Mouse (Mus musculus) bone marrow, adult 2 months (tissue): Measurements from ENCODE around the gene Dennd1c.

Experiments
- CTCF ChIP-seq: fragments of 200-500 bp; IDR thresholded peaks from 2 replicates; pipeline ENCODE4 v1.5.1; 2011; ENCODE audit warnings: low read length, control low read depth; ENCODE audit not compliant: control insufficient read depth, insufficient read depth
- POLR2A ChIP-seq: fragments of 200-500 bp; IDR thresholded peaks from 2 replicates; pipeline ENCODE4 v1.6.1; 2011; ENCODE audit warnings: low read depth, mild to moderate bottlenecking, control low read depth, low read length, borderline replicate concordance; ENCODE audit not compliant: control insufficient read depth

DNA sequence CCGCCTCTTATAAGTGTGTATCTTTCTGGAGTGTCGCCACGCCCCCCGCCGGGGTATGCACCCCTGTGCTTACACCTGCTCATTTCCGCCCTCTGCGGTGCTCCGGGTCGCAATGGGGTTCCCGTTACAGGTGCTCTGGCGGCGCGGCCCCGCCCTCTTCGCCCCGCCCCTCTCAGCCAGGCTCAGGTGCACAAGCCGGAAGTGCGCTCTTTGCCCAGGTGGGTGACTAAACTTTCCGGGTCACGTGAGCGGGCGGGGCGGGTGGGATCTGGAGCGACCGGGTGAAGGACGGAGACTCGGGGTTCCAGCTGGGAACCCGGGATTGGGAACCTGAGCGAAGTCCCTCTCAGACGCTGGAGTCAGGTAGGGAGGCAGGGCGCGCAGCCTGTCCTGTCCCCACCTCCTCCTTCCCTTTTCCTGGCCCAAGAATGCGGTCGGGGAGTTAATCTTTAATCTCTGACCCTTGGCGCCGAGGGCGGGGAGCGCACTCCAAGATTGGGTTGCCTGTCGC, 16.2 kb downstream of the Dennd1c start:
- no peak for TF ChIP-seq POLR2A
- TF ChIP-seq CTCF = no peak
